Mouse (Mus musculus) kidney, postnatal 0 days (tissue): ENCODE measurements around the gene Adamts16. TPM values are rescaled to one million over a fixed set of nuclear protein-coding genes. Genes with fewer than 3 reads are reported as not detected.
A peak's percentile ranks its signal among the peaks of the same experiment; 100 is the strongest.
"Not testable (repeated sequence)": the region's sequence is repeated elsewhere in the genome, so short reads cannot be mapped to it uniquely, and the experiment has no call there.

Experiments
- ATAC-seq: fragments of 200-750 bp; cut with Nextera tagmentation; replicated peaks from 2 replicates; pipeline ENCODE4 v1.8.0; 2017; ENCODE audit warnings: low read depth, moderate number of reproducible peaks, moderate TSS enrichment, moderate library complexity; ENCODE audit not compliant: low FRiP score
- DNase-seq: peaks from one replicate; pipeline ENCODE4 v3.0.0-alpha.2; 2016; ENCODE audit warnings: low spot score
- H3K27ac ChIP-seq: fragments of 300-500 bp; sonication (generic); 2 replicates; pipeline ENCODE4 v1.5.1; 2014; ENCODE audit warnings: mild to moderate bottlenecking
- H3K27me3 ChIP-seq: fragments of 300-500 bp; sonication (generic); 2 replicates; pipeline ENCODE4 v1.6.1; 2014; ENCODE audit warnings: low read length, mixed read lengths; ENCODE audit not compliant: insufficient read depth
- H3K36me3 ChIP-seq: fragments of 300-500 bp; sonication (generic); 2 replicates; pipeline ENCODE4 v1.6.1; 2014; ENCODE audit warnings: low read length, mixed read lengths; ENCODE audit not compliant: insufficient read depth
- H3K4me1 ChIP-seq: fragments of 300-500 bp; sonication (generic); replicated peaks from 2 replicates; pipeline ENCODE4 v1.6.1; 2014; ENCODE audit warnings: antibody characterized with exemption, low read length, mixed read lengths; ENCODE audit not compliant: insufficient read depth
- H3K4me2 ChIP-seq: fragments of 300-500 bp; sonication (generic); 2 replicates; pipeline ENCODE4 v1.6.1; 2014; ENCODE audit warnings: mild to moderate bottlenecking, low read length, moderate library complexity, mixed read lengths
- H3K4me3 ChIP-seq: fragments of 300-500 bp; sonication (generic); replicated peaks from 2 replicates; pipeline ENCODE4 v1.5.1; 2014; ENCODE audit warnings: low read depth, low read length
- H3K9ac ChIP-seq: fragments of 300-500 bp; sonication (generic); 2 replicates; pipeline ENCODE4 v1.6.1; 2014; ENCODE audit warnings: low read depth, low read length
- H3K9me3 ChIP-seq: fragments of 300-500 bp; sonication (generic); replicated peaks from 2 replicates; pipeline ENCODE4 v1.6.1; 2016; ENCODE audit warnings: low read length, inconsistent platforms, mixed read lengths
- CTCF ChIP-seq: IDR thresholded peaks from 2 replicates; pipeline ENCODE4 v1.5.1; 2016; ENCODE audit warnings: antibody characterized with exemption, low read depth, mild to moderate bottlenecking, moderate library complexity
- WGBS: fragments of 180-500 bp; shearing (Covaris S2); extraction: QIAGEN DNeasy Blood & Tissue Kit; methylation state at CpG from one replicate; pipeline ENCODE4 v1.1.7; 2014; 5-methylcytosine and 5-hydroxymethylcytosine counted together
- polyA plus RNA-seq: library from polyadenylated mRNA; unstranded; fragments of >200 nt; fragmentation: Nextera tagmentation; extraction: Ambion mirVana; gene quantifications from 2 replicates; pipeline ENCODE4 v1.2.1, GENCODE M21; 2015

The Adamts16 gene
- polyA plus RNA-seq, 1 experiment from 2014 or later, result 11.8 TPM

DNA sequence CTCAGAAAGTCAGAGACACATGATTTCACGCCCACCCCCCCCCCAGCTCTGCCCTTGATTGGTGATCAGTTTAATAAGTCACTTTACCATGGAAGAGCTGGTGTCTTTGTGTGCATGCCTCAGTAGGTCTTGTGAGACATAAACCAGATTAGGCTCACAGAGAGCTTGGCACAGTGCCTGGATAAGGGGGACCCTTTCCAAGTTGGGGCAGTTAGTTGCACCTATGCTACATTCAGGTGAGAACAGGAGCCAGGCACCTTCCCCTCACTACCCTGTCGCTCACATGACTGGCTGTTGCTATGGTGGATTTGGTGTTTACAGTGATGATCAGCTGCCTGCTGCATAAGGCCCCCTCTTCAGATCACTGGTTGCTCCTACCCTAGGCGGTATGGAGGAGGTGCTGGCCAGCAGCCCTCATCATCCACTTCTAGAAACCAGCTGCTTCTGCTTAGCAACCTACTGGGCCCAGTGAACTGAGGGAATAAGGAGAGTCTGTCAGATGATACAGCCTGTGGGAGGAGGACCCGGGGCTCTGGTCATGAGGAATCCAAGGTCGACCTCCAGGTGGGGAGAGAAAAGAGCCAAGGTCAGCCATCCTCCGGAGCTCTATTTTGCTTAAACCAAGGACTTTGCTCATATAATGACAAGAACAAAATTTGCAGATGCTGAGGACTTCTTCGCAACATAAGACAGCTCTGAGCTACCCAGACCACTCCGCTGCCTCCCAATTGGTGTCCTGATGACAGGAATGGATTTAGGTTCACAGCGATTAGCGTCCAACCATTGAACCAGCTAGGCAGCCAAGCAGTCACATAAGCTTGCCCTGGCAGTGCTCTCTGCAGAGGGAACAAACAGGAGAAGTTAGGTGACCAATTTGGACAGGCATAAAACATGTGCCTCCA is 35.3 kb upstream of the Adamts16 start:
- Histone ChIP-seq H3K4me3 (no peak overlapping the region), H3K27me3 (no peaks in the 10 kb centered on the region), H3K9me3 (no peaks in the 10 kb centered on the region), H3K36me3 (no peaks in the 10 kb centered on the region), H3K27ac (peak overlapping the region; percentile 57; the same call in 1 of the 2 replicates), H3K4me1 (no peaks in the 10 kb centered on the region), H3K4me2 (no peak overlapping the region), H3K9ac (no peak overlapping the region)
- TF ChIP-seq CTCF, result no peak
- ATAC-seq (peak; percentile 88), DNase-seq (peak; percentile 74)
- whole genome bisulfite sequencing, result 47% methylated on average over 10 of the region's 10 CpGs

DNA sequence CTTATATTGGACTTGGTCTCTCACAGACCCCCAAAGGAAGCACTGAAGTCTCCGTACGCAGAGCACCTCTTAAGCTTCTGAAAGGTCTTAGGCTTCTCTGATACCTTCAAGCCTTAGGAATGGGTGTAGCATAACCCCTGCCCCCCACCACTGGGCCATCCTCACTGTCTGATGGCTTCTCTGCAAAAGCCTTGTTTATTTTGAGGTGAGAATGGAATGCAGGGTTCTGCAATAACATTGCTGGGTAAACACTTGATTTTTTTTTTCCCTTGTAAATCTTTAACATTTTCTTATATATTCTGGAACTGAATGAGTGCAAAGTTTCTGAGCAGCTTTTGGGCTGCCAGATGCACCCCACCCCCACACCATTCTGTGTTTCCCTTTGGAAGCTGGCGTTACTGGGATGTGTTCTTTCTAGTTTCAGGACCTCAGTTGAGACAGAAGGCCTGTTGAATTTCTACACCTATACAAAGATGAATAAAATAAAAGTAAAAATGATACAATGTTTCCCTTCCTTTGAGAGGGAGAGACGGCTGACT is 33.9 kb upstream of the Adamts16 start:
- no peak overlapping the region for H3K4me3 ChIP-seq
- no peak for DNase-seq
- H3K9ac ChIP-seq, result no peak overlapping the region
- H3K36me3 ChIP-seq, result no peaks in the 10 kb centered on the region
- H3K27ac ChIP-seq, result peak overlapping the region; percentile 57
- no peaks in the 10 kb centered on the region for H3K4me1 ChIP-seq
- H3K9me3 ChIP-seq, result no peaks in the 10 kb centered on the region
- 72% methylated on average over 4 of the region's 4 CpGs for WGBS
- no peaks in the 10 kb centered on the region for H3K27me3 ChIP-seq
- TF ChIP-seq CTCF, result no peak
- no peak for ATAC-seq
- H3K4me2 ChIP-seq, result no peak overlapping the region

DNA sequence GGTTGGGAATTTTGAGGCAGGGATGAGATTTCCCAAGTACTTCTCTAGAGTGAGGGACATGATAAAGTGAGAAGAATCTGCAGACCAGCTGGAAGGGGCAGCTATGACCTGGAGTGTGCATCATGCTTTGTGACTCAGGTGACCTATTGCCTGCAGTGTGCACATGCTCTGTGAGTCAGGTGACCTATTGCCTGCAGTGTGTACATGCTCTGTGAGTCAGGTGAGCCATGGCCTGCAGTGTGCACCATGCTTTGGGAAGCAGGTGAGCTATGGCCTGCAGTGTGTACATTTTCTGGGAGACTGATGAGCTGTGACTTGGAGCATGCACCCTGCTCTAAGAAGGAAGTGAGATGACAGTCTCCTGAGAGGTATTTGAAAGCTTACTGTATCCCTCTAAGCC is 33.1 kb upstream of the Adamts16 start:
- H3K4me1 ChIP-seq, result no peaks in the 10 kb centered on the region
- ATAC-seq (no peak), DNase-seq (no peak)
- H3K4me3 ChIP-seq, result no peak overlapping the region
- no peaks in the 10 kb centered on the region for H3K9me3 ChIP-seq
- no peak overlapping the region for H3K9ac ChIP-seq
- no peaks in the 10 kb centered on the region for H3K36me3 ChIP-seq
- no peak overlapping the region for H3K4me2 ChIP-seq
- no peak overlapping the region for H3K27ac ChIP-seq
- TF ChIP-seq CTCF, result no peak
- H3K27me3 ChIP-seq, result no peaks in the 10 kb centered on the region

DNA sequence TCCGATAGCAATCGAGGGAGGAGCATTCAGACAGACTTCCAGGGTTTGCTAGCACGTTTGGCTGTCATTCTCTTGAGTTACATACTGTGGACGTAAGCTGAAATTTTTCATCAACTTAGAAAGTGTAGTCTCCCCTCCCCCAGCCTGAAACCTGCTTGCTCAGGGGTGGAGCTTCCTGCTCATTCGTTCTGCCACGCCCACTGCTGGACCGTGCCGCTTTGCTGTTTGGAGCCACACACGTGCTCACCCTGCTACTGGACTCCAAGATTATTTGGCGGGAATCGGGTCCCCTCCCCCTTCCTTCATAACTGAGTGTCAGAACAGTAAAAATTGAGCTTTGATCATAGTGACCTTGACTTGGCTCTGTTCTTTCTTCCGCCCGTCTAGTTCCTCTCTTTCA is 32.2 kb upstream of the Adamts16 start:
- not testable (repeated sequence) for H3K4me1 ChIP-seq, H3K4me3 ChIP-seq, ATAC-seq, H3K4me2 ChIP-seq, H3K9me3 ChIP-seq, H3K36me3 ChIP-seq, H3K27me3 ChIP-seq, DNase-seq, H3K27ac ChIP-seq, H3K9ac ChIP-seq
- 54% methylated on average over 13 of the region's 13 CpGs for WGBS

DNA sequence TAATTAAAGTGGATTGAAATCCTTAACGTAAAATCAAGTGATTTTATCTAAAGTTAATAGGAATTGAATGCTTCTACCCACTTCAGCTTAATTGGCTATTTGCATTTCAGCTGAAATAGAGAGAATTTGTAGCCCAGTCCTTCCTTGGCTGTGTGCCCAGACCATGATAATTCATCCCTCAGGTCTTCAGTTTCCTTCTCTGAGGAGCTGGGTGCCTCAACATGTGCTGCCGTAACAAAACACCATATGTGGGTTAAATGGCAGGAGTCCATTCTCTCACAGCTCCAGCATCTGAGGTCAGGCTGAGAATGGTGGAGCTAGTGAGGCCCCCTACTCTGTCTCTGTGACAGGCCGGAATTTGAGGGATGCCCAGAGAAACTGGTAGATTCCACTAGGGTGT is 29.4 kb upstream of the Adamts16 start:
- Histone ChIP-seq H3K4me2 (no peak overlapping the region), H3K27me3 (no peaks in the 10 kb centered on the region), H3K9ac (no peak overlapping the region), H3K36me3 (no peaks in the 10 kb centered on the region), H3K4me3 (no peak overlapping the region), H3K27ac (no peak overlapping the region), H3K9me3 (no peaks in the 10 kb centered on the region), H3K4me1 (no peaks in the 10 kb centered on the region)
- no peak for DNase-seq
- no peak for TF ChIP-seq CTCF
- ATAC-seq, result no peak
- 59% methylated on average over 3 of the region's 3 CpGs for WGBS

DNA sequence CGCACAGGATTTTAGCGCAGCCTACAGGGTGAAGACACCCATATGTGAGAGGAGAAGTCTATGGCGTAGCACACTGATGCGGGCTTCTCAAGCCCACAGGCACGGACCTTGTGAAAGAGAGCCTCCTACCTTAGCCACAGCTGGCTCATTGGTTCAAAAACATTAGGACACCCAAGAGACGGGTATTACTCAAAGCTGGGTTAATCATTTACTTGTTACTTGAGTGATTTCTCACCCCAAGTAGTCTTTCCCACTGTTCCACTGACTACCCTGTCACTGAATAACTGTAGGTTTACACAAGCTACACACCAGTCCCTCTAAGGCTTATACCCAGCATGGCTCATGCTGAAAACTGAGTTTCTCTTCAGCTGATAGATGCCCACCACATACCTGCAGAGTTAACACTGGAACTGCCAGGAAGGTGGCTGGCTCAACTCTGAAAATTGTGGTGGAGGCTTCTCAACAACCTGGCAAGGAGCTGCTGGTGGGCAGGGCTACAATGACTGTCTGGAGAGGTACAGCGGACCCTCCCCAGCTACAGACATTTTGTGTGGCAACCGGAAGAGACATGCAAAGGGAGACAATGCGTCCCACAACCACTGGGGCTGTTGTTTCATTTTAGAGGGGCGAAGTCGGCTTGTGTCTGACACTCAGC is 25.5 kb upstream of the Adamts16 start:
- Histone ChIP-seq H3K4me1 (no peaks in the 10 kb centered on the region), H3K9ac (no peak overlapping the region), H3K4me3 (no peak overlapping the region), H3K9me3 (no peaks in the 10 kb centered on the region), H3K36me3 (no peaks in the 10 kb centered on the region), H3K27ac (peak overlapping the region; percentile 64; the same call in 1 of the 2 replicates), H3K4me2 (no peak overlapping the region), H3K27me3 (no peaks in the 10 kb centered on the region)
- peak; percentile 48 for DNase-seq
- peak; percentile 94 for ATAC-seq
- 71% methylated on average over 11 of the region's 11 CpGs for WGBS
- TF ChIP-seq CTCF, result no peak
